Mouse (Mus musculus) adipocyte (in vitro differentiated cells): ENCODE measurements around the gene Gm21719.
"Not testable (repeated sequence)": the region's sequence is repeated elsewhere in the genome, so short reads cannot be mapped to it uniquely, and the experiment has no call there.

Experiments used
- DNase-seq: peaks from one replicate; pipeline ENCODE4 v3.0.0-alpha.2; 2016; ENCODE audit warnings: low spot score

Gm21719 gene

DNA sequence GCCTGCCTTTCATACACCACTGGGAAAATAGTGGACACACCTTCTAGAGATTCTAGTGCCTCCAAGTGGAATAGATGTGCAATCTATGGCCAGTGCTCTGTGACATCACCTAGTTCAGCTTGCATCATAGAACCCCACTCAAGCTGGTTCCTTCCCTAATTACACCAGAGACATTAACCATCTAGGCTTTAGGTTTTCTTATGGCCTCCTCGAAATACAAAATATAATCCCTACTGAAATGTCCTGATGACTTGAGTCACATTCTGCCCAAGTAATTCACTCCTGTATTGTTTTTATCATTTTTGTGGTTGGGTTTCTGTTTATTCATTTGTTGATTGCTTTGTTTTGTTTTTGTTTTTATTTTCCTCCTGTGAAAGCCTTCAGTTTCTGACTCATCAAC lies at the start of gene Gm21719:
Gene Gm21719 (minus strand): TSS at position 101 of the 400 bp plus-strand sequence.
- DNase-seq: not testable (repeated sequence)
